Mouse (Mus musculus) CD4-positive, CD25-positive, alpha-beta regulatory T cell, adult 9 weeks (primary cell): ENCODE measurements around the gene Tom1l1. TPM values are rescaled to one million over a fixed set of nuclear protein-coding genes. Genes with fewer than 3 reads are reported as not detected.

ENCODE experiments used
- polyA plus RNA-seq: library from polyadenylated mRNA; unstranded; fragments of 100-300 nt; shearing (Covaris generic); gene quantifications from one replicate; pipeline ENCODE4 v1.2.1, GENCODE M21; 2017

Gene Tom1l1
- polyA plus RNA-seq, result 0.71 TPM

DNA sequence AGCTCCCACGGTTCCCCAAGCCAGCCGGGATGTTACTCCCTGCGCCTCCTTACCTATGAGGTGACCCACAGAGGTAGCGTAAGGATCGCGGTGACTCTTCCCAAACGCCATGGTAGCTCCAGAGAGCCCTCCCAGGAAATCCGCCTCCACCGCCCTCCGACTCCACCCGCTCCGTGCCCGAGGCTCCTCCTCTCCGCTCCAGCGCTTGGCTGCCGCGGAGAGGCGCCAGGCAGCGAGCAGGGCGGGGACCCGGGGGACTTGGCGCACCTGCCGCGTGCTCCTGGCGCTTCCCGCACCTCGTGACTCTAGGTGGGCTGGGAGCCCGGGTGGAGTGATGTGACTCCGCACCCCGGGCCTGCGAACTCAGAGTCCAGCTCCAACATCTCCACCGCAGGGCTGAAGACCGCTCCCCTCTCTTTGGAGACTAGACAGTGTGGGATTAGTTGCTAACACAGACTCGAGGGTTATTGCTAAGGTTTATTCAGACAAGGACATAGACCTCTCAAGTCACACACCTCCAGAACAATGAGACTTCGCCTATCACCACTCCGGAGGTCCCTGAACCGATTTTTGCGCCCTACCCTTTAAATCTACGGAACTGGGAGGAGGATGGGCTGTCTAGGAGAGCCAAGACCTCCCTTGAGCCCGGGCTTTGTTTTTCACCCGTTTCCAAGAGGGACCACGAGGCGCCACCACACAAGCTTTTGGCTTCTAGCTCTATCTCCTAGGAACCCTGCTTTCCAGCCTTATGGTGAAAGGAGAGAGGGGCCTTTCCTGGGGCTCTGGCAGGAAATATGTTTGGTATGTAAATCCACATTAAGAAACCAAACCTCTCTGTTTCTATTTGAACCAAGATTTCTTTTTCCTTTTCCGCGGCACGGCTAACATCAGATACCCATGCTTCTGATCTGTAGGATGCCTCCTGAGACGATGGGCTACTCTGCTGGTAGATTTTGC, at the start of gene Tom1l1:
Gene Tom1l1 (minus strand): TSS at position 907 of the 957 bp plus-strand sequence.

DNA sequence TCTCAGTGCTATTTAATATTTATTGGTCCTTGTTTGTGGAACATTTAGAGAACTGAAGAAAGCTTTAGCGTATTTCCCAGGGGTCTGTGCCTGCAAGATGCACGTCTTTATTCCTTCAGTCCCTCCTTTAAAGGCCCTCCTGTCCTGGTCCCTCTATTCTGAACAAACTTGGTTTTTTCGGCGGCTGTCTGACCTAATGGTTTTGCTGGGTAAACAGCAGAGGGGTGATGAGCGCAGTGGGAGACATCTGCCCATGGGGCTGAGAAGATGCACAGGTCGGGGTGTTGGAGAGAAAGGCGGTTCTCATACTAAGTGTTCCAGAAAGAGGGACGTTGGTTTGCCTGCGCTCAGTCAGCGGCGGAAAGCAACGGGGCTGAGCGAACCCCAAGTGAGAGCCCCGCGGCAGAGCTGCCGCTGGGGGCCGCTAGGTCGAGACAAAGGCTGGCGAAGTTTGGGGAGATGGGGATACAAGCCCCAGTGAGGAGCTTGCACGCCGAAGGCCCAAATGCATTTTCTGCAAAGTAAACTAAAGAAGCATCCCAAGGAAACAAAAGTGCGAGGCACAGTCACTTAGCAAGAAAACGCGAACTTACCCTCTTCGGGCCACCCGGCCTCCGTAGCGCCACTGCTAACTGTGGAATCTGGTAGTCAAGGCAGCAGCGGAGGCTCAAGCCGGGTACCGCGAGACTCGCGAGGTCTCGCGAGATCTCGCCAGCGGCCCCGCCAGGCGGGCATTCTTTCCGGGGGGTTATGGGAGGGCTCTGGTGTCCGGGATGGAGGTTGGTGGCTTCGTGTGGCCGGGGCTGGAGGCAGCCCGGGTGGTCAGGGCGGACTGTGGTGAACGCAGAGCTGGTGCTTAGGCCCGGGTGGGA, 50.5 kb downstream of the Tom1l1 start, which contains the start of the genes Stxbp4 and Cox11:
Gene Stxbp4 (minus strand): TSS at position 645 of the 872 bp plus-strand sequence.
Gene Cox11 (plus strand): TSS at position 734 of the 872 bp plus-strand sequence.

Other genes with a start within 250 kb of the Tom1l1 start
- 3.8 TPM for gene Stxbp4, start 50.3 kb downstream of the Tom1l1 start, polyA plus RNA-seq
- 8.2 TPM for gene Cox11, start 50.2 kb downstream of the Tom1l1 start, polyA plus RNA-seq